Mouse (Mus musculus): ENCODE measurements at regions not wholly inside any gene's neighbourhood (a gene's known extent, or its start where the extent isn't known, plus 50 kb on each side); places are given as distances from the start of the nearest gene placed in this dataset.

- Histone ChIP-seq H3K4me3 (ENCODE audit: low read depth, low read length) (no peak overlapping the region), H3K9me3 (ENCODE audit: control insufficient read depth, low read length) (peaks cover 4% of the 10 kb centered on the region; the same call in 1 of the 2 replicates), H3K27ac (ENCODE audit: low read depth, low read length) (no peak overlapping the region), H3K9ac (ENCODE audit: low read length) (no peak overlapping the region), H3K4me1 (ENCODE audit: control insufficient read depth, insufficient read depth, low read length) (no peaks in the 10 kb centered on the region), H3K4me2 (no peak overlapping the region), H3K27me3 (ENCODE audit: control insufficient read depth, insufficient read depth, low read length) (no peaks in the 10 kb centered on the region), H3K36me3 (ENCODE audit: control insufficient read depth, insufficient read depth, low read length) (no peaks in the 10 kb centered on the region)
- DNase-seq (ENCODE audit: low spot score, missing footprints) (no peak), ATAC-seq (ENCODE audit: low FRiP score) (no peak)
- WGBS = 51% methylated on average over 3 of the region's 3 CpGs
Measured at GRCm38 (mm10) chr11:27280791-27281190, 687.0 kb upstream of the Vrk2 start.

GRCm38 (mm10) chr11:27264253-27264652 lies 670.5 kb upstream of the Vrk2 start:
- DNase-seq (ENCODE audit: low spot score, missing footprints) (peak; percentile 92), ATAC-seq (ENCODE audit: low FRiP score) (peak; percentile 90)
- Histone ChIP-seq H3K9me3 (ENCODE audit: control insufficient read depth, low read length) (no peaks in the 10 kb centered on the region), H3K36me3 (ENCODE audit: control insufficient read depth, insufficient read depth, low read length) (no peaks in the 10 kb centered on the region), H3K27me3 (ENCODE audit: control insufficient read depth, insufficient read depth, low read length) (no peaks in the 10 kb centered on the region), H3K4me1 (ENCODE audit: control insufficient read depth, insufficient read depth, low read length) (no peaks in the 10 kb centered on the region), H3K4me2 (no peak overlapping the region), H3K4me3 (ENCODE audit: low read depth, low read length) (no peak overlapping the region), H3K27ac (ENCODE audit: low read depth, low read length) (no peak overlapping the region), H3K9ac (ENCODE audit: low read length) (no peak overlapping the region)
- WGBS = 0% methylated on average over 1 of the region's 1 CpGs

GRCm38 (mm10) chr11:27258521-27258920 lies 664.7 kb upstream of the Vrk2 start:
- Histone ChIP-seq H3K4me3 (ENCODE audit: low read depth, low read length) (no peak overlapping the region), H3K9me3 (ENCODE audit: control insufficient read depth, low read length) (no peaks in the 10 kb centered on the region), H3K4me2 (no peak overlapping the region), H3K9ac (ENCODE audit: low read length) (no peak overlapping the region), H3K27ac (ENCODE audit: low read depth, low read length) (no peak overlapping the region), H3K4me1 (ENCODE audit: control insufficient read depth, insufficient read depth, low read length) (no peaks in the 10 kb centered on the region), H3K36me3 (ENCODE audit: control insufficient read depth, insufficient read depth, low read length) (no peaks in the 10 kb centered on the region), H3K27me3 (ENCODE audit: control insufficient read depth, insufficient read depth, low read length) (no peaks in the 10 kb centered on the region)
- ATAC-seq (ENCODE audit: low FRiP score) (no peak), DNase-seq (ENCODE audit: low spot score, missing footprints) (no peak)
- WGBS = 100% methylated on average over 1 of the region's 1 CpGs

DNA sequence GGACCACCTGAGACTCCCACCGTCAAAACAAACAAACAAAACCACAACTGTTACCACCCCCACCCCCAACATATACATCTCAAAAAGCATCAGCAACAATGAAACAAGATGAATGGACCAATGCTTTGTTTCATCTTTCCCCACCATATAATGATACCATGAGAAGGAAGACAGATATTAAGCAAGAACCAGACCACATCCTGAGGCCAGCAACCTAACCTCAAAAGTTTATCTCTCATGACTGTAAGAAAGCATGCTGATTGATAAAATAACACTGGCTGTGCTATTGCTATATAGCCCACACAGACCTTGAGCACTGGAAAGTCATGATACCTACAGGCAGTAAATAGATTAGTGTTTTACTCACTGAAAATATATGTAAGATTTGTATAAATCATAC lies 642.1 kb upstream of the Vrk2 start:
- 92% methylated on average over 1 of the region's 1 CpGs for WGBS
- Histone ChIP-seq H3K27ac (ENCODE audit: low read depth, low read length) (no peak overlapping the region), H3K4me2 (no peak overlapping the region), H3K36me3 (ENCODE audit: control insufficient read depth, insufficient read depth, low read length) (no peaks in the 10 kb centered on the region), H3K4me1 (ENCODE audit: control insufficient read depth, insufficient read depth, low read length) (no peaks in the 10 kb centered on the region), H3K9me3 (ENCODE audit: control insufficient read depth, low read length) (no peaks in the 10 kb centered on the region), H3K9ac (ENCODE audit: low read length) (no peak overlapping the region), H3K4me3 (ENCODE audit: low read depth, low read length) (no peak overlapping the region), H3K27me3 (ENCODE audit: control insufficient read depth, insufficient read depth, low read length) (no peaks in the 10 kb centered on the region)
- no peak for DNase-seq (ENCODE audit: low spot score, missing footprints)
- no peak for ATAC-seq (ENCODE audit: low FRiP score)

DNA sequence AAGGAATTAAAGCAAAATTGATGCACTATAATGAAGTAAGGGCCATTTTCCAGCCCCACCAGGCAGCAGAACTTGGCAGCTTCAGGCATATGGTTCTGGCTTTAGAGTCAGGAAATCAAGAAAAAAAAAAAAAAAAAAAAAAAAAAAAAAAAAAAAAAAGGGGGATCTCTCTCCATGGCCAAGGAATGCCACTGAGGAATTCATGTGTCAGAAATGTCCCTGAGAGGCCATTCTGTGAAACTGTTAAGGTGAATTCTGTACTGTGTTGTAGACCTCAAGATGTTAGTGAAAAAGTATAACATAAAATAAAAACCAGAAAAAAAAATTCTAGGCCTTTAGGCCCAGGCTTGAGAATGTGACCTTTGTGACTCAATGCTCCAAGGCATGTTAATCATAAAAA lies 632.7 kb upstream of the Vrk2 start:
- H3K27ac ChIP-seq (ENCODE audit: low read depth, low read length) = no peak overlapping the region
- DNase-seq (ENCODE audit: low spot score, missing footprints) (no peak), ATAC-seq (ENCODE audit: low FRiP score) (no peak)
- no peaks in the 10 kb centered on the region for H3K36me3 ChIP-seq (ENCODE audit: control insufficient read depth, insufficient read depth, low read length)
- no peaks in the 10 kb centered on the region for H3K27me3 ChIP-seq (ENCODE audit: control insufficient read depth, insufficient read depth, low read length)
- no peak overlapping the region for H3K4me3 ChIP-seq (ENCODE audit: low read depth, low read length)
- H3K4me2 ChIP-seq = no peak overlapping the region
- H3K9me3 ChIP-seq (ENCODE audit: control insufficient read depth, low read length) = no peaks in the 10 kb centered on the region
- H3K4me1 ChIP-seq (ENCODE audit: control insufficient read depth, insufficient read depth, low read length) = no peaks in the 10 kb centered on the region
- no peak overlapping the region for H3K9ac ChIP-seq (ENCODE audit: low read length)

- no peak for ATAC-seq (ENCODE audit: low FRiP score)
- no peak for DNase-seq (ENCODE audit: low spot score, missing footprints)
- Histone ChIP-seq H3K27me3 (ENCODE audit: control insufficient read depth, insufficient read depth, low read length) (no peaks in the 10 kb centered on the region), H3K4me2 (no peak overlapping the region), H3K36me3 (ENCODE audit: control insufficient read depth, insufficient read depth, low read length) (no peaks in the 10 kb centered on the region), H3K9ac (ENCODE audit: low read length) (no peak overlapping the region), H3K9me3 (ENCODE audit: control insufficient read depth, low read length) (no peaks in the 10 kb centered on the region), H3K27ac (ENCODE audit: low read depth, low read length) (no peak overlapping the region), H3K4me1 (ENCODE audit: control insufficient read depth, insufficient read depth, low read length) (no peaks in the 10 kb centered on the region), H3K4me3 (ENCODE audit: low read depth, low read length) (no peak overlapping the region)
- 79% methylated on average over 3 of the region's 3 CpGs for WGBS
Measured at GRCm38 (mm10) chr11:27222436-27222835, 628.6 kb upstream of the Vrk2 start.

GRCm38 (mm10) chr11:27221956-27222355 lies 628.2 kb upstream of the Vrk2 start:
- H3K9ac ChIP-seq (ENCODE audit: low read length) = no peak overlapping the region
- ATAC-seq (ENCODE audit: low FRiP score) = no peak
- no peak for DNase-seq (ENCODE audit: low spot score, missing footprints)
- H3K4me3 ChIP-seq (ENCODE audit: low read depth, low read length) = no peak overlapping the region
- H3K27me3 ChIP-seq (ENCODE audit: control insufficient read depth, insufficient read depth, low read length) = no peaks in the 10 kb centered on the region
- WGBS = 79% methylated on average over 1 of the region's 1 CpGs
- no peaks in the 10 kb centered on the region for H3K4me1 ChIP-seq (ENCODE audit: control insufficient read depth, insufficient read depth, low read length)
- no peaks in the 10 kb centered on the region for H3K9me3 ChIP-seq (ENCODE audit: control insufficient read depth, low read length)
- no peak overlapping the region for H3K4me2 ChIP-seq
- no peaks in the 10 kb centered on the region for H3K36me3 ChIP-seq (ENCODE audit: control insufficient read depth, insufficient read depth, low read length)
- H3K27ac ChIP-seq (ENCODE audit: low read depth, low read length) = no peak overlapping the region

DNA sequence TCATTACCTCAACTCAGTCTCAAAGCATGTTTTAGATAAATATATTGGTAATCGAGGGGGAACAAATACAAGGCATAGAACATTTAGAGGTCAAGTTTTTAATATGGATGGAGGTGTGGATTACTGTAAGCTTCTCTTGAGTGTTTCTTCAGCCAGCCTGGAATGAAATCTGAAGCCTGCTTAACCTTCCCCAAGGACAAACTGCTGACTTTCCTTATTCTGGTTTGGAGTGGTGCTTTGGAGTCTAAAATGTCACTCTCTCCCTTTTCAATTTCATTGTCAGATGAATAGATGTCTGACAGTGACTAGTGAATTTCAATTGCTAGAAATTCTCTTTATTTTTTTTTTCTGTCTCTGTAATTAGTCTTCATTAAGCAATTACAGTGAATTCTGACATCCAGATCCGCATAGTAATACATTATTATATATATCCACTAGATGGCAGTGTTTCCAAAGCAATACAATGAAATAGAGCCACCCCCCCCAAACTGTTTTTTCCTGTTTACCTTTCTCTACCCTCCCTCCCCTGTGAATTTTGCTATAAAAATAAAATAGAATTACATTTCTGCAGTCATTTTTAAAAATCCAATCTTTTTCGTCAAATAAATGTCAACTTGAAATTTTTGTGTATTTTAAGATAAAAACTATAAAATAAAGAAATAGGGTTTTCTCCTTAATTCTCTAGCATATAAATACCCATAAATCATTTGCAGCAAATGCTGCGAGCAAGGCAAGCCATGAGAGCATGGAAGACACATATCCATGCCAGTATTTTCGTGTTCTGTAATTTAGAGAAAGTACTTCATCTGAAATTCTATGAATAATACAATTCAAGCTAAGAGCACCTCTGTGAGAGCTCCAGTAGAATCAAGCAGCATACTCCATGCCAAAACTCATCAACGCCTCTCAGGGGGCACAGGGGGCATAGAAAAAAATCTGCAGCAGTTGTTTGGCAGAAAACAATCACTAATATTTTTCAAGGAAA lies 626.2 kb upstream of the Vrk2 start:
- 46% methylated on average over 6 of the region's 6 CpGs for WGBS
- H3K36me3 ChIP-seq (ENCODE audit: control insufficient read depth, insufficient read depth, low read length) = no peaks in the 10 kb centered on the region
- H3K9ac ChIP-seq (ENCODE audit: low read length) = no peak overlapping the region
- ATAC-seq (ENCODE audit: low FRiP score) = peak; percentile 73
- H3K27me3 ChIP-seq (ENCODE audit: control insufficient read depth, insufficient read depth, low read length) = no peaks in the 10 kb centered on the region
- peak; percentile 87 for DNase-seq (ENCODE audit: low spot score, missing footprints)
- H3K9me3 ChIP-seq (ENCODE audit: control insufficient read depth, low read length) = no peaks in the 10 kb centered on the region
- H3K4me3 ChIP-seq (ENCODE audit: low read depth, low read length) = no peak overlapping the region
- H3K4me1 ChIP-seq (ENCODE audit: control insufficient read depth, insufficient read depth, low read length) = no peaks in the 10 kb centered on the region
- H3K4me2 ChIP-seq = no peak overlapping the region
- H3K27ac ChIP-seq (ENCODE audit: low read depth, low read length) = no peak overlapping the region

GRCm38 (mm10) chr11:27215752-27216151 lies 622.0 kb upstream of the Vrk2 start:
- H3K9ac ChIP-seq (ENCODE audit: low read length) = no peak overlapping the region
- H3K36me3 ChIP-seq (ENCODE audit: control insufficient read depth, insufficient read depth, low read length) = no peaks in the 10 kb centered on the region
- 83% methylated on average over 3 of the region's 3 CpGs for WGBS
- ATAC-seq (ENCODE audit: low FRiP score) = no peak
- H3K27me3 ChIP-seq (ENCODE audit: control insufficient read depth, insufficient read depth, low read length) = no peaks in the 10 kb centered on the region
- no peaks in the 10 kb centered on the region for H3K9me3 ChIP-seq (ENCODE audit: control insufficient read depth, low read length)
- DNase-seq (ENCODE audit: low spot score, missing footprints) = no peak
- H3K4me2 ChIP-seq = no peak overlapping the region
- H3K4me3 ChIP-seq (ENCODE audit: low read depth, low read length) = no peak overlapping the region
- no peak overlapping the region for H3K27ac ChIP-seq (ENCODE audit: low read depth, low read length)
- H3K4me1 ChIP-seq (ENCODE audit: control insufficient read depth, insufficient read depth, low read length) = no peaks in the 10 kb centered on the region

All from midbrain, embryonic 11.5 days (tissue).